Mouse (Mus musculus) kidney, postnatal 0 days (tissue): ENCODE measurements around the gene Nxph4. TPM values are rescaled to one million over a fixed set of nuclear protein-coding genes. Genes with fewer than 3 reads are reported as not detected.

Experiments
- ATAC-seq: fragments of 200-750 bp; cut with Nextera tagmentation; replicated peaks from 2 replicates; pipeline ENCODE4 v1.8.0; 2017; ENCODE audit warnings: low read depth, moderate number of reproducible peaks, moderate TSS enrichment, moderate library complexity; ENCODE audit not compliant: low FRiP score
- DNase-seq: peaks from one replicate; pipeline ENCODE4 v3.0.0-alpha.2; 2016; ENCODE audit warnings: low spot score
- H3K27ac ChIP-seq: fragments of 300-500 bp; sonication (generic); 2 replicates; pipeline ENCODE4 v1.5.1; 2014; ENCODE audit warnings: mild to moderate bottlenecking
- H3K27me3 ChIP-seq: fragments of 300-500 bp; sonication (generic); 2 replicates; pipeline ENCODE4 v1.6.1; 2014; ENCODE audit warnings: low read length, mixed read lengths; ENCODE audit not compliant: insufficient read depth
- H3K36me3 ChIP-seq: fragments of 300-500 bp; sonication (generic); 2 replicates; pipeline ENCODE4 v1.6.1; 2014; ENCODE audit warnings: low read length, mixed read lengths; ENCODE audit not compliant: insufficient read depth
- H3K4me1 ChIP-seq: fragments of 300-500 bp; sonication (generic); replicated peaks from 2 replicates; pipeline ENCODE4 v1.6.1; 2014; ENCODE audit warnings: antibody characterized with exemption, low read length, mixed read lengths; ENCODE audit not compliant: insufficient read depth
- H3K4me2 ChIP-seq: fragments of 300-500 bp; sonication (generic); 2 replicates; pipeline ENCODE4 v1.6.1; 2014; ENCODE audit warnings: mild to moderate bottlenecking, low read length, moderate library complexity, mixed read lengths
- H3K4me3 ChIP-seq: fragments of 300-500 bp; sonication (generic); replicated peaks from 2 replicates; pipeline ENCODE4 v1.5.1; 2014; ENCODE audit warnings: low read depth, low read length
- H3K9ac ChIP-seq: fragments of 300-500 bp; sonication (generic); 2 replicates; pipeline ENCODE4 v1.6.1; 2014; ENCODE audit warnings: low read depth, low read length
- H3K9me3 ChIP-seq: fragments of 300-500 bp; sonication (generic); replicated peaks from 2 replicates; pipeline ENCODE4 v1.6.1; 2016; ENCODE audit warnings: low read length, inconsistent platforms, mixed read lengths
- CTCF ChIP-seq: IDR thresholded peaks from 2 replicates; pipeline ENCODE4 v1.5.1; 2016; ENCODE audit warnings: antibody characterized with exemption, low read depth, mild to moderate bottlenecking, moderate library complexity
- WGBS: fragments of 180-500 bp; shearing (Covaris S2); extraction: QIAGEN DNeasy Blood & Tissue Kit; methylation state at CpG from one replicate; pipeline ENCODE4 v1.1.7; 2014; 5-methylcytosine and 5-hydroxymethylcytosine counted together
- polyA plus RNA-seq: library from polyadenylated mRNA; unstranded; fragments of >200 nt; fragmentation: Nextera tagmentation; extraction: Ambion mirVana; gene quantifications from 2 replicates; pipeline ENCODE4 v1.2.1, GENCODE M21; 2015

Nxph4 gene
- polyA plus RNA-seq, 1 experiment from 2014 or later: 0.93 TPM

- peak; percentile 70 for TF ChIP-seq CTCF
- no peaks in the 10 kb centered on the region for H3K27me3 ChIP-seq
- H3K36me3 ChIP-seq: peaks cover 21% of the 10 kb centered on the region; the same call in 1 of the 2 replicates
- no peak overlapping the region for H3K4me3 ChIP-seq
- H3K9me3 ChIP-seq: no peaks in the 10 kb centered on the region
- 84% methylated on average over 7 of the region's 7 CpGs for WGBS
- H3K4me1 ChIP-seq: no peaks in the 10 kb centered on the region
- no peak overlapping the region for H3K4me2 ChIP-seq
- H3K27ac ChIP-seq: no peak overlapping the region
- no peak for DNase-seq
- no peak for ATAC-seq
- H3K9ac ChIP-seq: no peak overlapping the region
These were observed 12.1 kb upstream of the Nxph4 start for GRCm38 (mm10) chr10:127546505-127546904.

GRCm38 (mm10) chr10:127544375-127544774 is 10.0 kb upstream of the Nxph4 start:
- DNase-seq: no peak
- TF ChIP-seq CTCF: no peak
- WGBS: 88% methylated on average over 20 of the region's 20 CpGs
- Histone ChIP-seq H3K9ac (no peak overlapping the region), H3K27me3 (no peaks in the 10 kb centered on the region), H3K4me1 (no peaks in the 10 kb centered on the region), H3K27ac (no peak overlapping the region), H3K9me3 (no peaks in the 10 kb centered on the region), H3K36me3 (peaks cover 17% of the 10 kb centered on the region; the same call in 1 of the 2 replicates), H3K4me3 (no peak overlapping the region), H3K4me2 (no peak overlapping the region)
- ATAC-seq: no peak

- H3K4me1 ChIP-seq: no peaks in the 10 kb centered on the region
- H3K4me2 ChIP-seq: no peak overlapping the region
- no peak overlapping the region for H3K9ac ChIP-seq
- peaks cover 17% of the 10 kb centered on the region; the same call in 1 of the 2 replicates for H3K36me3 ChIP-seq
- no peaks in the 10 kb centered on the region for H3K27me3 ChIP-seq
- no peak overlapping the region for H3K27ac ChIP-seq
- H3K4me3 ChIP-seq: no peak overlapping the region
- DNase-seq (no peak), ATAC-seq (no peak)
- 62% methylated on average over 3 of the region's 3 CpGs for WGBS
- TF ChIP-seq CTCF: no peak
- H3K9me3 ChIP-seq: no peaks in the 10 kb centered on the region
These were observed 9.6 kb upstream of the Nxph4 start for GRCm38 (mm10) chr10:127543916-127544315.

DNA sequence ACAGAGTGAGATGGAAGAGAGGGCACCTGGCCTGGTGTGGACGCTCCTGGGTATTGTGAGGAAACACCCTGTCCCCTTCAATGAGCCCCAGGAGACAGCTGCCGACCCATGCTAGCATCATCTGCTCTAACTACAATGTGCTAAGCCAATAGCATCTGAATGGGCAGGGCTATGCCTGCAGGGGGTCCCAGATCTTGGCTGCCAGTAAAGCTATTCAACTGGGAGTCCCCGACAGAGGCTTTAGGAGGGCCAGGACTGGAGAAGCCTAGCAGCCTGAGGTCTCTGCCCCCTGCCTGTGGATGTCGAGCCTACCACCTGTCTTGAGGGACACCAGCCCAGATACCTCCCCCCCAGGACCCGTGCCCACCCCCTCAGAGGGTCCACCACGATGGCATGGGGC is 8.4 kb upstream of the Nxph4 start:
- Histone ChIP-seq H3K4me2 (no peak overlapping the region), H3K36me3 (peaks cover 17% of the 10 kb centered on the region; the same call in 1 of the 2 replicates), H3K4me3 (no peak overlapping the region), H3K9ac (no peak overlapping the region), H3K4me1 (no peaks in the 10 kb centered on the region), H3K9me3 (no peaks in the 10 kb centered on the region), H3K27me3 (no peaks in the 10 kb centered on the region), H3K27ac (no peak overlapping the region)
- TF ChIP-seq CTCF: no peak
- DNase-seq: no peak
- no peak for ATAC-seq
- WGBS: 47% methylated on average over 6 of the region's 6 CpGs

DNA sequence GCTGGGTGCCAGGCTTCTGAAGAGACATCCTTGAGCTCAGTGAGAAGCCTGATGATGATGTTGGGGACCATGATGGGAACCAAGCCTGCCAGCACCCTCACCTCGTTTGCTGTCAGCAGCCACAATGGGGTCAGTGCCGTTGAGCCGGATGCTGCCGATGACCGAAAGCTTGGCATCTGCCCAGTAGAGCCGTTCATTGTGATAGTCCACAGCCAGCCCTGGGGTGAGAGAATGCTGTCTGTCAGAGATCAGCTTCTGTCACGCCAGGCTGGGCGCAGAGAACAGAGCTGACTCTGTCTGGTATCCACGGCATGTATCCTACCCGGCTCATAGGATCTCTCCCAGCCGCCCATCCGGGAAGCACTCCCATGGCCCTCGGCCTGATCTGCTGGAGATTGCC is 7.7 kb upstream of the Nxph4 start:
- no peak overlapping the region for H3K4me3 ChIP-seq
- H3K36me3 ChIP-seq: peaks cover 17% of the 10 kb centered on the region; the same call in 1 of the 2 replicates
- peaks cover under 1% of the 10 kb centered on the region; the same call in 1 of the 2 replicates for H3K27me3 ChIP-seq
- WGBS: 50% methylated on average over 13 of the region's 13 CpGs
- ATAC-seq: no peak
- H3K4me2 ChIP-seq: no peak overlapping the region
- no peaks in the 10 kb centered on the region for H3K4me1 ChIP-seq
- H3K9ac ChIP-seq: no peak overlapping the region
- DNase-seq: no peak
- no peaks in the 10 kb centered on the region for H3K9me3 ChIP-seq
- no peak overlapping the region for H3K27ac ChIP-seq
- TF ChIP-seq CTCF: no peak

GRCm38 (mm10) chr10:127541510-127541909 is 7.2 kb upstream of the Nxph4 start:
- no peak overlapping the region for H3K27ac ChIP-seq
- no peak for TF ChIP-seq CTCF
- no peaks in the 10 kb centered on the region for H3K9me3 ChIP-seq
- DNase-seq: no peak
- no peak for ATAC-seq
- H3K4me2 ChIP-seq: no peak overlapping the region
- H3K4me1 ChIP-seq: no peaks in the 10 kb centered on the region
- H3K9ac ChIP-seq: no peak overlapping the region
- peaks cover 17% of the 10 kb centered on the region; the same call in 1 of the 2 replicates for H3K36me3 ChIP-seq
- H3K27me3 ChIP-seq: peaks cover 4% of the 10 kb centered on the region
- WGBS: 95% methylated on average over 8 of the region's 8 CpGs
- no peak overlapping the region for H3K4me3 ChIP-seq
